Mouse (Mus musculus) CH12.LX (cell line): ENCODE results near the gene Sema7a.

Source experiments
- CTCF ChIP-seq, 2 experiments: IDR thresholded peaks in 1 of 2; conservative IDR thresholded peaks in 1 of 2; 2 replicates each; pipeline ENCODE4 v1.5.1; 2011 to 2012; ENCODE audit warnings: low read depth in 2 of 2, low read length in 2 of 2, improper control_type of control experiment in 1 of 2, inconsistent platforms in 1 of 2, mild to moderate bottlenecking in 1 of 2, moderate library complexity in 1 of 2
- EP300 ChIP-seq: IDR thresholded peaks from 2 replicates; pipeline ENCODE4 v1.6.1; 2011; ENCODE audit warnings: low read length, improper control_type of control experiment
- HCFC1 ChIP-seq: IDR thresholded peaks from 2 replicates; pipeline ENCODE4 v1.6.1; 2012; ENCODE audit warnings: low read depth, mild to moderate bottlenecking, inconsistent platforms, low read length, improper control_type of control experiment
- POLR2A ChIP-seq: IDR thresholded peaks from 2 replicates; pipeline ENCODE4 v1.6.1; 2011; ENCODE audit warnings: low read depth, mild to moderate bottlenecking, improper control_type of control experiment, low read length
- TBP ChIP-seq: conservative IDR thresholded peaks from 2 replicates; pipeline ENCODE4 v1.6.1; 2011; ENCODE audit warnings: low read depth, low read length, improper control_type of control experiment
- TCF12 ChIP-seq: IDR thresholded peaks from 2 replicates; pipeline ENCODE4 v1.6.1; 2014; ENCODE audit warnings: low read depth, mild to moderate bottlenecking, inconsistent platforms, low read length, improper control_type of control experiment

- TF ChIP-seq TCF12 (no peak), EP300 (no peak), CTCF (conservative IDR thresholded peaks at IDR 0.05 in 1 of 2, IDR thresholded peaks at IDR 0.05 in 1 of 2; ENCODE audit: low read depth in 2 of 2, low read length in 2 of 2) (no peak), HCFC1 (no peak), TBP (no peak), POLR2A (no peak)
Observed at GRCm38 (mm10) chr9:57961226-57961625, 21.3 kb downstream of the Sema7a start.
